Mouse (Mus musculus): ENCODE measurements around the gene Best3. TPM values are rescaled to one million over a fixed set of nuclear protein-coding genes. Genes with fewer than 3 reads are reported as not detected.

The Best3 gene
- not detected for polyA plus RNA-seq (2017; shearing (Covaris generic))

DNA sequence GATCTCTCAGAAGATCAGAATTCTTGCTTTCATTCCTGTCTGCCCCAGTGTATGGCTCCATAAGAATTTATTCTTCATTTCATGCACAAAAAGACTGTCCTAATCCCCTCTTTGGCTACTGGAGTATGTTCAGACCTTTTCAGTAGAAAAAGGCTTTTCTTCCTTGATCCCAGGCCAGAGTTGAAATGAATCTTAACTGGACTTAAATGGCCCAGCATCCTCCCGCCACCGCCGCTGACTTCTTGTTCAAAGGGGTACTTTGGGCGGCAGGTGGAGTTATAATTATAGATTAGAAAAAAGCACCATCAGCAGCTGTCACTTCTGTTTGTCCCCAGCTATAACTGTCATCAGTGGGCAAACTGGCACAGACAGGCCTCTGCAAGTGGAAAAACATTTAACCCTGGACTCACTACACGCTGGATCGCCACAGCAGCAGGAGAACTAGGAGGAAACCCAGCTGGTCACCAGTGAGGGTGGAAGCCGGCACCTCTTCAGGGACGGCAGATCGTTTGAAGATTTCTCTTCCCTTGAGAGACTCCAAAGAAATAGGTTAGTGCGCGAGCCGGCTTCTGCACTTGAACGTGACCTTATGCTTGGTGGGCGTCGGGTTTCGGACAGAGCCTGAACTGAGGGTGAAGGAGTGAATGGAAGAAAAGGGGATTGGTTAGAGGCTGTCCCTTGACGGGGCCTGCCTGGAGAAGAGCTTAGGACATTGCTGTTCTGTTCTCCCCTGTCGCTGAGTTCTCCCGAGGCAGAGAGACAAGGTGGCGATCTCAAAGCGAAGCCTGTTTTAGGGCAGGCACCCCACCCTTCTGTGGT, at the start of gene Best3:
TSS of gene Best3 (plus strand) at position 51 of the 819 bp plus-strand sequence.

DNA sequence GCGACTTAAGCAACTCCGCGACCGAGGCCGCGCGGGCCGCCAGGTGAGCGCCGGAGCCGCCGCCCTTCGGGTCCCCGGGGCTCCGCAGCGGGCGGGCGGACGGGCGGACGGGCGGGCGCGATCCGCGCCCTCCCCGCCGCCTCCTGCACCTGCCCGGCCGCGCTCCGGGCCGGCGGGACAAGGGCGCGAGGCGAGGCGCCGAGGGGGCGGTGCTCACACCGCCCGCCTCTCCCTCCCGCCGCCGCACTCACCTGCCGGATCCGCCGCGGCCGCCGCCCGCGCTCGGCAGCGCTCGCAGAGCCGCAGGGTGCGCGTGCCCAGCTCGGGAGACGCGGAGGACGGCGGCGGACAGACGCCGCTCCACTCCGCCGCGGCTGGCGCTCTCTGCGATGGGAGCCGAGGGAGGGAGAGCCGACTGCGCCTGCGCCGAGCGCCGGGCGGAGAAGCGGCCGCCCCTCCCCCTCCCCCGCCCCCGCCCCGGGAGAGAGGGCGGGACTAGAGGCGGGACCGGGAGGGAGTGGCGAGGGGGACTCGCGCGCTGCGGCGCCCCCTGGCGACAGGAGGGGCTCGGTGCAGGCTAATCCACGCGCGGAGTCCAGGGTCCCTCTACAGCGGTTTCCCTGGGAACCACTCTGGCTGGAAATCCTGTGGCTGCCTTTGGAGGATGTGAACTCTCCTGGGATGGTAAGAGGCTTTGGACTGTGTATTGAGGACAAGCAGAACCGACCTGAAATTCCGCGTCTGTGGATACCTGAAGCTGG, 35.9 kb upstream of the Best3 start, which contains the start of gene Rab3ip:
TSS of gene Rab3ip (minus strand) at position 761 of the 761 bp plus-strand sequence.

DNA sequence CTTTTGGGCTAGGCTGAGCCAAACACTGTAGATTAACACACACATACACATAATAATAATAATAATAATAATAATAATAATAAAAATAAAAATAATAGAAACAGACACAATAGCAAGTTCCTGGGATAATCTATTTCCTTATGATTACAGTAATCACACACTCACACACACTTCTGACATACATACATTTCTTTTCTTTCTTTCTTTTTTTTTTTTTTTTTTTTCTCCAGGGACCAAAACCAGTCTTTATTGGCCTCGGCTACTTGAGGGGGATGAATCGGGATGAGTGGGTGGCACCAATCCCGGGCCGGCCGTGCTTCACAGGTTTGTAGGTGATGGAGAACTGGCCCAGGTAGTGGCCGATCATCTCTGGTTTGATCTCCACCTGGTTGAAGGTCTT, 13.6 kb upstream of the Best3 start, which contains the start of gene Gm10271:
TSS of gene Gm10271 (minus strand) at position 101 of the 400 bp plus-strand sequence.

DNA sequence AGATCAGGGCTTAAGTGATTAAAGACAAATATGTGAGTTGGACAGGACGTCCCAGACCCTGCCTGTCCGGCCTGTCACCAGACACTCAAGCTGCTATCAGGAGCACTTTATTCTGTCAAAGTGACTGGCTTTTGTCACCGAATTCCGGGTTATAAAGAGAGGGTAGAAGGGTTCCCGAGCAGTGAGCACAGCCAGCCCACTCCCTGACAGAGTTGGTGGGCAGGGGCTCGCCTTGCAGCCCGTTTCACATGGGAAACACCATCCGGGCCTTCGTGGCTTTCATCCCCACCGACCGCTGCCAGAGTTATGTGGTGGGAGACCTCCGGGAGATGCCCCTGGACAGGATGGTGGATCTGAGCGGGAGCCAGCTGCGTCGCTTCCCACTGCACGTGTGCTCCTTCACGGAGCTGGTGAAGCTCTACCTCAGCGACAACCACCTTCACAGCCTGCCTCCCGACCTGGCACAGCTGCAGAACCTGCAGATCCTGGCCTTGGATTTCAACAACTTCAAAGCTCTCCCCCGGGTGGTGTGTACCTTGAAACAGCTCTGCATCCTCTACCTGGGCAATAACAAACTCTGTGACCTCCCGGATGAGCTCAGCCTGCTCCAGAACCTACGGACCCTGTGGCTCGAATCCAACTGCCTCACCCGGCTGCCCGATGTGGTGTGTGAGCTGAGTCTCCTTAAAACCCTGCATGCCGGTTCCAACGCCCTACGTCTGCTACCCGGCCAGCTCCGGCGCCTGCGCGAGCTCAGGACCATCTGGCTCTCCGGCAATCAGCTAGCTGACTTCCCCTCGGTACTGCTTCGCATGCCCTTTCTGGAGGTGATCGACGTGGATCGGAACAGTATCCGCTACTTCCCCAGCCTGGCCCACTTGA, 59.3 kb downstream of the Best3 start, which contains the start of gene Lrrc10:
TSS of gene Lrrc10 (plus strand) at position 167 of the 882 bp plus-strand sequence.

DNA sequence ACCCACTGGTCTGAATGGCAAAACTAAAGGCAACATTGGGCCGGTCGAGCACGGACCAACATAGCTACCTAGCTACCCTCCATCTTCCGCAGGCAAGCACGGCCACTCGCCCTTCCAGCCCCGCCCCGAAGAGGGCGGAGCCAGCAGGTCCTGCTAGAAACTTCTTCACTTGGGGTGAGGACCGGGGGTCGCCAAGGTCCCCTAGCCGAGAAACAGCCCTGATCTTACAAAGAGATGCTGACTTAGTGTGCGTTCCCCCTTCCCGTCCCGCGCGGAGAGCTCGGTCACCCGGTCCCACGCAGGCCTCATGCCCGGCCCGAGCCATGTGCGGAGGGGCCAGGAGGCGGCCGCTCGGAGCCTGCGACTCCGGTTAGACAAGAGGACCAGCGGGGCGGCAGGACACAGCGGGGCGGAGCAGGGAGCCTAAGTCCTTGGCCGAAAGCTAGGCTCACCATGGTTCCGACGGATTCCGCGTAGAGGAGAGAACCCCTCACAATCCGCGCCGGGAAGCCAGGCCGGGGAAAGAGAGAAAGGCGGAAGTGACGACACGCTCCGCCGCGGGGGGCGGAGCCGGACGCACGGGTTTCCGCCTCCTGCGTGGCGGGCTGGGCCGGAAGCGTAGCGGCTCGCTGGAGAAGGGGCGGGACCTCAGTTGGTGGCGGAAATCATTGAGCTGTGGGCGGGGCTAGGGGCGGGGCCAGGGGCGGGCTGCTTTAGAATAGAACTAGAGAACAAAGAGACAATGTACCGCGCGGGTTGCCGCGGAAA, 77.3 kb downstream of the Best3 start, which contains the start of gene Cct2:
TSS of gene Cct2 (minus strand) at position 561 of the 768 bp plus-strand sequence.

Other genes starting within 250 kb of the Best3 start
- gene Myrfl, start 89.4 kb upstream of the Best3 start, polyA plus RNA-seq (2017; shearing (Covaris generic)): not detected
- 20.8 TPM for gene Rab3ip, start 35.5 kb upstream of the Best3 start, polyA plus RNA-seq (2017; shearing (Covaris generic))
- gene Gm10271, start 13.7 kb upstream of the Best3 start, polyA plus RNA-seq (2017; shearing (Covaris generic)): not detected
- gene Lrrc10, start 59.0 kb downstream of the Best3 start, polyA plus RNA-seq (2017; shearing (Covaris generic)): not detected
- gene Cct2, start 77.5 kb downstream of the Best3 start, polyA plus RNA-seq (2017; shearing (Covaris generic)): 205 TPM
- 26.3 TPM for gene Frs2, start 162.2 kb downstream of the Best3 start, polyA plus RNA-seq (2017; shearing (Covaris generic))
- gene Yeats4, start 238.2 kb downstream of the Best3 start, polyA plus RNA-seq (2017; shearing (Covaris generic)): 55.1 TPM